Mouse (Mus musculus): ENCODE results near the gene Krtap24-1.

DNA sequence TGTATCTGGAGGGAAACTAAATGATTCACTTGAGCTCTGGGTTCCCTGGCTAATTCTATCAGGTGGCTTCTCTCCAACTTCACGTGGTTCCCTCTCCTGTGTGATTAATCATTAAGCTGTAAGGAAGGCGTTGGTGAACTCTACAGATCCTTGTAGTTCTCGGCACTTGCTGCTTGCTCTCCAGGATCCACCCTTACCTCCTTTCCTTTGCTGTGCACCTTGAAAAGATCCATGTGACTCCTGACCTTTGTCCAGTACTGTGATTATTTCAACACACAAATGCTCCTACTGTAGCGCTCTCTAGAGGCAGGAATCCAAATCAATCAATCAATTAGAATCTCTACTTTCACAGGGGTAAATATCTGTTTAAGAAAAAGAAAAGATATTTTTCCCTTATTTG, 19.4 kb upstream of the Krtap24-1 start:
- TF ChIP-seq CTCF (IDR thresholded peaks at IDR 0.05; ENCODE audit: low read depth), result peak; percentile 72
- no peak for TF ChIP-seq EP300 (optimal IDR thresholded peaks at IDR 0.05)

All from stomach, postnatal 0 days (tissue).